Mouse (Mus musculus) olfactory bulb, adult 2 months (tissue): ENCODE data around the gene Slc10a6.

Experiments
- CTCF ChIP-seq: fragments of 200-500 bp; IDR thresholded peaks from 2 replicates; pipeline ENCODE4 v1.5.1; 2012; ENCODE audit warnings: low read depth, mild to moderate bottlenecking, low read length, moderate library complexity; ENCODE audit not compliant: insufficient read depth
- POLR2A ChIP-seq: fragments of 200-500 bp; IDR thresholded peaks from 2 replicates; pipeline ENCODE4 v1.6.1; 2012; ENCODE audit warnings: mild to moderate bottlenecking, low read depth, low read length, moderate library complexity; ENCODE audit not compliant: insufficient read depth

- TF ChIP-seq CTCF (no peak), POLR2A (no peak)
Observed at GRCm38 (mm10) chr5:103593575-103593974, 35.6 kb downstream of the Slc10a6 start.
